Mouse (Mus musculus): ENCODE results near the gene Crtap. TPM values are rescaled to one million over a fixed set of nuclear protein-coding genes. Genes with fewer than 3 reads are reported as not detected.

The Crtap gene
- 1 to 10 TPM; 6.8 to 7.8 TPM for total RNA-seq (2021)
- long read RNA-seq, transcript Crtap-201 (7 exons, 1,674 nt) = major isoform, 5 of 6 reads
- long read RNA-seq, partial matches to known transcripts = 0 of 6 reads
- long read RNA-seq, other reads (novel, unspliced or antisense) = 1 of 6 reads

- DNase-seq (ENCODE audit: low spot score in 2 of 2) = peak in 1 of 2 experiments; percentile 17
These were observed at the start of gene Crtap for GRCm38 (mm10) chr9:114389905-114390748. Gene Crtap (minus strand): TSS chr9:114390675.

GRCm38 (mm10) chr9:114435668-114436067 lies 45.2 kb upstream of the Crtap start:
- DNase-seq (ENCODE audit: low spot score in 2 of 2) = no peak

- no peak for DNase-seq (ENCODE audit: low spot score in 2 of 2)
These were observed 37.8 kb upstream of the Crtap start for GRCm38 (mm10) chr9:114428103-114428834.

GRCm38 (mm10) chr9:114427425-114427824 lies 37.0 kb upstream of the Crtap start:
- DNase-seq (ENCODE audit: low spot score in 2 of 2) = no peak

- DNase-seq (ENCODE audit: low spot score in 2 of 2) = no peak
These were observed 35.7 kb upstream of the Crtap start for GRCm38 (mm10) chr9:114426201-114426600.

GRCm38 (mm10) chr9:114425576-114425975 lies 35.1 kb upstream of the Crtap start:
- DNase-seq (ENCODE audit: low spot score in 2 of 2) = no peak

GRCm38 (mm10) chr9:114421797-114422196 lies 31.3 kb upstream of the Crtap start:
- no peak for DNase-seq (ENCODE audit: low spot score in 2 of 2)

- no peak for DNase-seq (ENCODE audit: low spot score in 2 of 2)
These were observed 30.6 kb upstream of the Crtap start for GRCm38 (mm10) chr9:114421045-114421444.

GRCm38 (mm10) chr9:114420443-114420842 lies 30.0 kb upstream of the Crtap start:
- DNase-seq (ENCODE audit: low spot score in 2 of 2) = no peak

GRCm38 (mm10) chr9:114418187-114418586 lies 27.7 kb upstream of the Crtap start:
- no peak for DNase-seq (ENCODE audit: low spot score in 2 of 2)

- no peak for DNase-seq (ENCODE audit: low spot score in 2 of 2)
These were observed 26.4 kb upstream of the Crtap start for GRCm38 (mm10) chr9:114416646-114417517.

GRCm38 (mm10) chr9:114415701-114416100 lies 25.2 kb upstream of the Crtap start:
- DNase-seq (ENCODE audit: low spot score in 2 of 2) = peak in 1 of 2 experiments; percentile 22

- no peak for DNase-seq (ENCODE audit: low spot score in 2 of 2)
These were observed 23.4 kb upstream of the Crtap start for GRCm38 (mm10) chr9:114413866-114414265.

GRCm38 (mm10) chr9:114412406-114412805 lies 21.9 kb upstream of the Crtap start:
- no peak for DNase-seq (ENCODE audit: low spot score in 2 of 2)

GRCm38 (mm10) chr9:114411295-114411694 lies 20.8 kb upstream of the Crtap start:
- no peak for DNase-seq (ENCODE audit: low spot score in 2 of 2)

- DNase-seq (ENCODE audit: low spot score in 2 of 2) = no peak
These were observed 19.9 kb upstream of the Crtap start for GRCm38 (mm10) chr9:114410313-114410862.

GRCm38 (mm10) chr9:114407676-114408075 lies 17.2 kb upstream of the Crtap start:
- no peak for DNase-seq (ENCODE audit: low spot score in 2 of 2)

GRCm38 (mm10) chr9:114401685-114402080 lies 11.2 kb upstream of the Crtap start:
- DNase-seq (ENCODE audit: low spot score in 2 of 2) = no peak

GRCm38 (mm10) chr9:114400949-114401684 lies 10.6 kb upstream of the Crtap start, which contains the start of the genes Glb1 and Tmppe:
Gene Glb1 (plus strand): TSS chr9:114401076.
Gene Tmppe (plus strand): TSS chr9:114401105.
- peak; percentile 54 to 83 for DNase-seq (ENCODE audit: low spot score in 2 of 2)

GRCm38 (mm10) chr9:114400588-114400948 lies 10.1 kb upstream of the Crtap start:
- DNase-seq (ENCODE audit: low spot score in 2 of 2) = no peak

Measured in layer of hippocampus, adult 18-20 months (tissue).